Mouse (Mus musculus) neural tube, embryonic 10.5 days (tissue): ENCODE measurements around the gene Tlk2.

ENCODE experiments used
- DNase-seq: peaks from one replicate; pipeline ENCODE4 v3.0.0-alpha.2; 2017; ENCODE audit warnings: low spot score; ENCODE audit errors: extremely low spot score

The Tlk2 gene

GRCm38 (mm10) chr11:105261116-105261515 lies 82.5 kb downstream of the Tlk2 start:
- DNase-seq, result no peak

GRCm38 (mm10) chr11:105261601-105262351 lies 83.2 kb downstream of the Tlk2 start:
- no peak for DNase-seq

GRCm38 (mm10) chr11:105264506-105264905 lies 85.9 kb downstream of the Tlk2 start:
- DNase-seq, result no peak

- DNase-seq, result no peak
Observed at GRCm38 (mm10) chr11:105264988-105265387, 86.4 kb downstream of the Tlk2 start.

GRCm38 (mm10) chr11:105270155-105270554 lies 91.5 kb downstream of the Tlk2 start:
- peak; percentile 57 for DNase-seq

GRCm38 (mm10) chr11:105280456-105280855 lies 101.8 kb downstream of the Tlk2 start:
- no peak for DNase-seq

- DNase-seq, result no peak
Observed at GRCm38 (mm10) chr11:105281291-105281690, 102.7 kb downstream of the Tlk2 start.

GRCm38 (mm10) chr11:105281763-105282459 lies 103.3 kb downstream of the Tlk2 start:
- no peak for DNase-seq

- peak; percentile 61 for DNase-seq
Observed at GRCm38 (mm10) chr11:105282460-105282859, 103.9 kb downstream of the Tlk2 start.

- no peak for DNase-seq
Observed at GRCm38 (mm10) chr11:105283016-105283415, 104.4 kb downstream of the Tlk2 start.

GRCm38 (mm10) chr11:105285720-105286119 lies 107.1 kb downstream of the Tlk2 start:
- peak; percentile 42 for DNase-seq

- no peak for DNase-seq
Observed at GRCm38 (mm10) chr11:105289403-105289802, 110.8 kb downstream of the Tlk2 start.

- DNase-seq, result no peak
Observed at GRCm38 (mm10) chr11:105291681-105292123, 113.1 kb downstream of the Tlk2 start.

GRCm38 (mm10) chr11:105292124-105293071 lies 113.8 kb downstream of the Tlk2 start, which contains the start of gene Mrc2:
Gene Mrc2, plus strand, starts transcription at chr11:105292643.
- DNase-seq, result peak; percentile 84

- DNase-seq, result peak; percentile 86
Observed at GRCm38 (mm10) chr11:105293101-105293581, 114.5 kb downstream of the Tlk2 start.

- peak; percentile 55 for DNase-seq
Observed at GRCm38 (mm10) chr11:105293901-105294494, 115.4 kb downstream of the Tlk2 start.

- no peak for DNase-seq
Observed at GRCm38 (mm10) chr11:105296084-105296483, 117.5 kb downstream of the Tlk2 start.

- DNase-seq, result no peak
Observed at GRCm38 (mm10) chr11:105310197-105310596, 131.6 kb downstream of the Tlk2 start.

GRCm38 (mm10) chr11:105311291-105311975 lies 132.8 kb downstream of the Tlk2 start:
- no peak for DNase-seq

- DNase-seq, result peak; percentile 41
Observed at GRCm38 (mm10) chr11:105312311-105312942, 133.8 kb downstream of the Tlk2 start.
